Mouse (Mus musculus): ENCODE data around the gene Ccdc33.

Ccdc33 gene

GRCm38 (mm10) chr9:58118671-58119070, at the start of gene Ccdc33:
Gene Ccdc33, minus strand, starts transcription at chr9:58118823.
- no peak for DNase-seq

DNA sequence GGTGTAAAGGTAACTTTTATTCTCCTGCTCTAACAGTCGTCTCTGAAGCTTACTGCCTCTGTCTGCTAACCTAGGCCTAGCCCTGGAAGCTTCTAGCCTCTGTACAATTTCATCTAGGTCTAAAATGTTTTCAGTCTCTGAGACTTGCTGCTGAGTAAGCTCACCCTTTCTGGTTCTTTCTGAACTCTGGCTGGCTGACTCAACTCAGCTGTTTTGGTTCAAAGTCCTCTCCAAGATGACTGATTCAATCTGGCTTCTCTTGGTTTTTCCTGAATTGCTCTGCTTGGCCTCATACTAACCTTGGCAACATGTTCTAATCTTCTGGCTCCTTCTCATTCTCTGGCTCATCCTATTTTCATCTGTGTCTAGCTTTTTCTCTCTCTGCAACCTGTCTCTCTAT, 47.2 kb upstream of the Ccdc33 start:
- no peak for DNase-seq

- DNase-seq: no peak
Measured at GRCm38 (mm10) chr9:58163146-58163545, 44.5 kb upstream of the Ccdc33 start.

DNA sequence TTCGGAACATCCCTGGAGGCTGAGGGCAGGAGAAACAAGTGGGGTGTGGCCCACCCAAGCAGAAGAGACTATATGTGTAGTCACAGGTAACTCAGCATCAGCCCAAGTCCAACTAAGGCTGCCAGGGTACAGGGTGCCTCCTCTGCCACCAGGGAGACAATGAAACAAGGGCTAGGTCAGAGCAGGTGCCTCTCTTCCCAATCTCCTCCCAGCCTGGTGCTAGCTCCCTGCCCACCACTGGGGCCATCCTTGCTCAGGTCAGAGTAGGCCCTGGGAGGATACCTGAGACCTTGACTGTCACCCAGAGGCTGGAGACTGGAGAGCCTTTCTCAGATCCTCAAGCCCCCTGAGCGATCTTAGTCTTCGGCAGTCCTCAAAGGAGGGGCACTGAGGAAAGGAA, 43.5 kb upstream of the Ccdc33 start:
- no peak for DNase-seq

DNA sequence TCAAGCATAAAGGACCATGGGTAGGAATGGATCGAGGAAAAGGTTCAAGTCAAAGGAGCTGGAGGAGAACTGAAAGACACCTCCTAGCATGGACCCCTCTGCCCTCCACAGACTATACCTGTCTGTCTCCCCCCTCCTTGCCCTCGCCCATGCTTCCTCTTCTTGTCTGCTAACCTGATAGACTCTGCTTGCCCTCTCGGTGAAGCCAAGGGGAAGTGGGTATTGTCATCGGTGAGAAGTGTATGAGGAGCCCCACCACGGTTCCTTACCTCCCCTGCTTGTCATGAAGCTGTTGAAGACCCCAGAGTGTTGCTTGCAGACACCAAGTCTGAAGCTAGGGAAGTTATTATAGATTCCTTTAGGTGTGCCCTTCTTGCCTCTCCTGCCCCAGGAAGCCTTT, 41.7 kb upstream of the Ccdc33 start:
- DNase-seq: no peak

GRCm38 (mm10) chr9:58159855-58160254, 41.2 kb upstream of the Ccdc33 start:
- DNase-seq: no peak

- DNase-seq: no peak
Measured at GRCm38 (mm10) chr9:58158541-58159311, 40.1 kb upstream of the Ccdc33 start.

DNA sequence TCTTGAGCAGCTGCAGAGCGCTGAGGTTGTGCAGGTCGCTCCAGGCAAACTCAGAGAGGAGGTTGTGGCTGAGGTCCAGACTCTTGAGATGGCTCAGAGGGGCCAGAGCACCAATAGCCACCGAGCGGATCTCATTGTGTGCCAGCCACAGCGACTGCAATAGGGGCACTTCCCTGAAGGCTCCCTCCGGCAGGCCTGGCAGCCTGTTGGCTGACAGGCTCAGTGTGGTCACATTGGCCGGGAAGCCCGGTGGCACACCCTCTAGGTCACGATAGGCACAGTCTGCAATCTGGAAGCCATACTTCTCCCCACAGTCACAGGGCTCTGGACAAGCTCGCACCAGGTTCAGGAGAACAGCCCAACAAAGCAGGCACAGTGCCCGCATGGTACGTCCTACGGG, 39.2 kb upstream of the Ccdc33 start:
- no peak for DNase-seq

GRCm38 (mm10) chr9:58156819-58157560, 38.4 kb upstream of the Ccdc33 start:
- no peak for DNase-seq

DNA sequence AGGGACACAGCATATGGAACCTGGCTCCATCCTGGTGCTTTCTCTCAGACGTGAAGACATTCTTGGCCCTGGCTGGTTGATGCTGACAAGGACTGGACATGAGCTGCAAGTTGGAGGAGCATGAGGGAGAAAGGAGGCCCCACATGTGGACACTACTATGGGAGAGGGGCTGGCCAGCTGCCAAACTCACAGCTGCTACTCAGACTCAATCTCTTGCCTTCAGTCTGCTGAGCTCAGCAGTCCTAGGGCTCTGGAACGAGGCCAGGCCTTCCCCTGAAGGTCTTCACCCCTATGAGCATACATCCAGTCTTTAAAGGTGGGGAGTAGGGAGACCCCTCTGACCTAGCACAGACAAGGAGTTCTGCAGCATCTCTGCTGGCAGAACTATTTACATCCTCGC, 36.7 kb upstream of the Ccdc33 start:
- no peak for DNase-seq

DNA sequence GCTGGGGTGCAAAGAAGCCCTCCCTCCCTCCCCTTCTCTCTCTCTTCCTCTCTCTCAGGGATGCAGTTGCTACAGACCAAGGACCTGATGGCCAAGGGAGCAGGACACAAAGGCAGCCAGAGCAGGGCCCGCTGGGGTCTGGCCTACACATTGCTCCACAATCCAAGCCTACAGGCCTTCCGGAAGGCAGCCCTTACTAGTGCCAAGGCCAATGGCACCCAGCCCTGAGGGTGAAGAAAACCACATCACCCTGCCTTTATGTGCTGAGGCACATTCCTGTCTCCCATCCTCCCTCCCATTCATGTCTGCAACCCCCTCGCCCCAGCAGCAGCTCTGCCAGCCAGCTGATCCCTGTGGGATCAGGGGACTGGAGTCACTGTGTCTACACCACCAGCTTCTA, 34.5 kb upstream of the Ccdc33 start:
- no peak for DNase-seq

DNA sequence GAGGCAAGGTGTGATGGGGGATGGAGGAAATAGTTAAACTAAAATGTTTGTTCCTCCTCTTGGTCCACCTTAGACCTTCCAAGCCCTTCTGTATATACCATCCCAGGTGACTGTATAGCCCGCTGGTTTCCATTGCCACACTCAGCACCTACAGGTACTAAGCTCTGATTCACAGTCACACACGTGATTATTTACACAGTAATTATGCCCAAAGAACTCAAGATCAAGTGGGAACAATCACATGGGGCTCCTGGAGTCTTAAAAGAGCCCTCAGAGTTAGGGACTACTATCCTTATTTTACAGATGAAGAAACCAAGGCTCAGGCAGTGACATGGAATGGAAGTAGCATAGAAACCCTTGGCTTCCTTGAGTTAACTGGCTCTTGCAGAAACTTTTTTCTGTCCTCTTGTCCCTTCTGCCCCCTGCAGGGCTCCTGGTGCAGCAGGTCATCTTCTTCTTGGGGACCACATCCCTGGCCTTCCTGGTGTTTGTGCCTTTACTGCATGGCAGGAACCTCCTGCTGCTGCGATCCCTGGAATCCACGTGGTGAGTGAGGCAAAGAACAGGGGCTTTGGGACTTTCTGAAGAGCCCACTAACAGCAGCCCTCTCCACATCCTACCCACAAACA, 32.2 kb upstream of the Ccdc33 start:
- peak; percentile 35 to 40 for DNase-seq

DNA sequence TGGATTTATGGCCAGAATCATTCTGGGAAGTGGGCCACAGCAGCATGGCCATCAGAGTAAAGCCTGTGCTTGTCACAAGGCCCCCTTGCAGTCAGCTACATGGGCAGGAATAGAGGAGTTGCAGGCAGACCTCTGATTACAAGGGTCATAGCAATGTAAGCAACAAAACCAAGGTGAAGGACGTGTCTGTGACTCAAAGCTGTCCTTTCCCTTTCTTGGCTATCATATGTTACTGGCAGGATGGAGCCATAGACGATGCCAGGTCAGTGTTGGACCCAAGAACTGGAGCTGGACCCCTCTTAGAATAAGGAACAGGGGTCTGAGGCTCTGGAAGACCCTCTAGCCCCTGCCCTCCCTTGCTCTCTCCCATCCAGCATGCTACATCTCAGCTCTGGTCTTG, 30.2 kb upstream of the Ccdc33 start:
- DNase-seq: no peak

DNA sequence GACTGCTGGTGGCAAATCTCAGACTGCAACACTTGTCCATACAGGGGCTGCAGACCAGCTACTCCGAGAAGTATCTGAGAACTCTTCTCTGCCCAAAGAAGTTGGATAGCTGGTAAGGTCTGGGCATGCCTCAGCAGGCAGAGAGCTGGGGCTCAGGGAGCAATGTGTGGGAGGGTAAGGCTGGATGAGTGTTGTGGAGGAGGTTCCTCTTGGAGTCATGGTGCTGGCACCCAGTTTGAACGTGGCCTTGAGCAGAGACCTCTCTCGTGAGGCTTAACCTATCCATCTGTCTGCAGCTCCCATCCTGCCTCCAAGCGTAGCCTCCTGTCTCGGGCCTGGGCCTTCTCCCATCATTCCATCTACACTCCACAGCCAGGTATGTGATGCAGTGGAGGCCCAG, 26.8 kb upstream of the Ccdc33 start:
- DNase-seq: no peak

DNA sequence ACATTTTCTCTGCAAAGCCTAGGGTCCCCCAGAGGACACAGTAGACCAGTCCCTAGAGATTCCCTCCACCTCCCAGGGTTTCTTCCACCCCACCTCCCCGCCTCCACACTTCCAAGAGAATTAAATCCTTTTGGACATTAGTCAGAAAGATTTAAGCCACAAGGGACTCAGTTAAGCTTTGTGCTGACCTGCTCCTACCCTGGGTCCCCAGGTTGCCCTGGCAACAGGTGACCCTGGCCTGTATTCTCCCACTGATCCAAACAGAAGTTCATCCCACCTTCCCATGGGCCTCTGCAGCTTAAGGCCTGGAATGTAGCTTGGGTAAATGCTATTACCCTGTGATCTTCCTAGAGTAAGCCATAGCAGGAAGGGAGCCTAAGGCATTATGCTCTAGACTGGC, 26.0 kb upstream of the Ccdc33 start:
- no peak for DNase-seq

- no peak for DNase-seq
Measured at GRCm38 (mm10) chr9:58143419-58143818, 24.8 kb upstream of the Ccdc33 start.

GRCm38 (mm10) chr9:58139947-58140346, 21.3 kb upstream of the Ccdc33 start:
- peak; percentile 50 to 60 for DNase-seq

DNA sequence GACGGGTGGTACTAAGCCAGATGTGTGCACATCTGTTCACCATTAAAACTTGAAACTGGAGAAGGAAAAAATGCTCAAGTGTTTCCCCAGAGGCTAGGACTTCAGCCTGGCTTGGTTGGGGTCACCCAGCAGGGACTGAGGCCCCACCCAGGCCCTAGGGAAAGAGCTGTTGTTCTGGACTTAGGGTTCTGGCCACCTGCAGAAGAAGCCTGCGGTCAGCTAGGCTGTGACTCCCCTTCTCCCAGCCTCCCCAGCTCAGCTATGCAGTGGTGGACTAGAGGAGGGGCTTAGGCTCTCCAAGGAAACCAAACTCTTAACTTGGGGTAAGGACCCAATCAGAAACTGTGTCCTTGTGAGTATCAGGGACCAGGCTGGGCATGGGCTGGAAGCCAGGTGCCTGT, 17.3 kb upstream of the Ccdc33 start:
- no peak for DNase-seq

DNA sequence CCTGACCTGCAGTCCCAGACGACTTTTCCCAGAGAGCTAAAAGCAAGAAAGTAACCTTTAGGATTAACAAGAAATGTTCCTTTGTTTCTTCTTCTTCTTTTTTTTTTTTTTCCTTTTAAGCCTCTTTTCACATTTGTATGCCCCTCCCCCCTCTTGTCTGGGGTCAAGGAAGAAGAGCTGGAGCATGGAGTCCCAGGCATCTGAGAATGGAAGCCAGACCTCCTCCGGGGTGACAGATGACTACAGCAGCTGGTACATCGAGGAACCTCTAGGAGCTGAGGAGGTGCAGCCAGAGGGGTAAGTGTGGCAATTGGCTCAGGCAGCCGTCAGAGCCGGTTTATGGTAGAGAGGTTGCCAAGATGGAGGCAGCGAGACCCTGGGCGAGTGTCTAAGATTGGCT, 16.3 kb upstream of the Ccdc33 start:
- no peak for DNase-seq

DNA sequence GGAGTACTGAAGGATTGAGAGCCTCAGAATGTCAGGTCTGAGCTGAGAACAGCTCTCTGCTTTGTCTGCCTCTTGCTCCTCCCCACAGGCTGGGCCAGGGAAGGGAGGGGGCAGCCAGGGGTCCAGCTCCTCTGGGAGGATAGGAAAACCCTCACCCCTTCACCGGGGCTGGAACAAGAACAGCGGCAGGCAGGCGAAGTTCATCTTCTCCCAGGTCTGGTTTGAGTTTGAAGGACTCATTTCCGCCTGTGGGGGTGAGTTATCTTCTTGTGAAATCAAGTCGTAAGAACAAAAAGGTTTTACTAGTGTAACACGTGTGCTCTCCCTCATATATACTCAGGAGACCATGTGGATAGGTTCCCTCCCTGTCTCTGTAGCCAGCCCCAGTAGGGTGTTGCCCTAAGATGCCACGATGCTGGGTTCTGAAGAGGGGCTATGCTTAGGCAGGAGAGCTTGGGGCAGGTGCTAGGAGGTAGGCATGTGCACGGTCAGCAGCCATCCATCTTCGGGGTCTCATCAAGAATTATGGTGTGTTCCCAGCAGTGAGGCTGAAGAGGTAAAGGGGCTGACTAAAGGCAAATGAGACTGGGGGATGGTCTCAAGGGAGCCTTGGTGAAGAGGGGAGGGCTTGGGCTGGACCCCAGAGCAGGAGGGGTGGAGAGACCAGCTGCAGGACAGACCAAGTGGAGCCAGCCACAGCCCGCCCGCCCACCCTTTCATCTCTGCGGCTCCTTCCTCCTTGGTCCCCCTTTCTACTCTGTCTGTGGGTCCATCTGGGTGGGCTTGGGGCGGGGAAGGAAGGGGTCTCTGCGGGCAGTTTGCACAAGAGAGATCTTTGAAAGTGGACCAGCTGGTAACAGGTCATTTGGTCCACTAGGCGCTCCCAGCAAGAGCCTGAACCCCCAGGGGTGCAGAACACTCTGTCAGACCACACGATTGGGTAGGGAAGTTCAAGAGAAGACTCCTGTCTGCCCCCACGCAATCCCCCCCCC, 15.6 kb upstream of the Ccdc33 start:
- DNase-seq: peak; percentile 21 to 35

DNA sequence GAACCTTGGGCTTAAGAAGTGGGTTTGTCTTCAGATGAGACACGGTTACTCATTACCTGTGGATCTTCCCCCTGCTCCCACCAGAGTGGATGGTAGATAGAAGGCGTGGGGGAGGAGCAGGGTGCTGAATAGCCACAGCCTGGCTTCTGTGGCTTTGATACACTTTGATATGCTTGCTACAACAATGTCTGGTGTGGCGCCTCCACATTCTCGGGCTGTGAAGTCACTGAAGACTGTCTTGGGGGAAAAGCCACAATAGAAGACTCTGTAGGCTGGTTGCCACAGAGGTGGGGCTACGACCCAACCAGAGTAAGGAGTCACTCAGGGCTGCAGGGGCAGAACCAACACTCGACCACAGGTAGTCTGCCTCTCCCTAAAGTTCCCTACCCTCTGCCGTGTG, 13.1 kb upstream of the Ccdc33 start:
- DNase-seq: peak in 1 of 2 experiments; percentile 21

GRCm38 (mm10) chr9:58130909-58131308, 12.3 kb upstream of the Ccdc33 start:
- no peak for DNase-seq

DNA sequence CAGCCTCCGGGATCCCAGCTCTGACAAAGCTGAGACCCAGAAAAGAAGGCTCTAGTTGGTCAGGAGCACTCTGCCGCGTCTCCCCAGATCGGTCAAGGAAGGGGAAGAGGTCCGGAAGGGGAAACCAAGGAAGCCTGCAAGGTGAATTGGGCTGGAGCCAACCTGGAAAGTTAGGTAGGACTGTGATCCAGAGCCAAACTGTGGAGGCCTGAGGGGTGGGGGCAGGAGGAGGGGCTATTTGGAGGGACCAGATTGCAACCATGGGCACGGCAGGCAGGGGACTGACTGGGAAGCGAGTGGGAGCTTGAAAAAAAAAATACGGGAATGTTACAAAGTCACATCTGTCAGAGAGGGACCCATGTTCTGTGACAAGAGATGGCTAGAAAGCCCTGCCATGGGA, 10.9 kb upstream of the Ccdc33 start:
- DNase-seq: no peak

Data from thymus, postnatal 36 days (tissue).